Mouse (Mus musculus) liver (tissue): ENCODE results near the gene Nipsnap2.
"Not testable (repeated sequence)": the region's sequence is repeated elsewhere in the genome, so short reads cannot be mapped to it uniquely, and the experiment has no call there.

ENCODE experiments used
- DNase-seq: peaks from one replicate; pipeline ENCODE4 v3.0.0-alpha.2; 2020; ENCODE audit warnings: mixed read lengths

Nipsnap2 gene

DNA sequence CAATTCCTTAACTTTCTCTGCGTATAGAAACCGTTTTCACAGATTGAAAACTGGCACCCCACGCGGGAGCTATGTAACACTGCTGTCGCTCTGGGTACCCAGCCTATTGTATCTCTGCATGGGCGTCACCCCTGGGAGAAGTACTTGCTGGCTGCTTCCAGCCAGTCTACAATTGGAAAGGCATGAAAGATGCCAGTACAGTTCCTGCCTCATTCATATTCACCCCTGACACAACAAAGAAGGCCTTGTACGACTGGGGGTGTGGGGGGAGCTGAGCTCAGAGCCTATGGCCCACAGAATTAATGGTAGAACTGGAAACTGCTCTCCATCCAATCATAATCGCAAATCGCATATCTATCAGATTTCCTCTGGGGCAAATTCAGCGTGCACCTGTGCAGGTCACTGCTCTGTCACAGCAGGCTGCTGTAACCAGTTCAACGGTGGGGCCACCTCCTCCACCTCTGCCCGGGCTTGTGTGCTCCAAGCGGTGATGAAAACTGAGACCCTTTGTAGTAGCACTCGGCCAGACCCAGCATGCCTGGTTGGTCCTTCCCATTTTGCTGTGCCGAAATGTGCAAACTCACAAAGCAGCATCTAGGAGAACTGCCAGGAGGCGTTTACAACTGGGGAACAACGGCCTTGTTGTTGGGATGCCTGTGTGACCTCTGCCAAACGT lies 37.1 kb downstream of the Nipsnap2 start:
- no peak for DNase-seq

- DNase-seq = no peak
Observed at GRCm38 (mm10) chr5:129770443-129771355, 45.8 kb downstream of the Nipsnap2 start.

DNA sequence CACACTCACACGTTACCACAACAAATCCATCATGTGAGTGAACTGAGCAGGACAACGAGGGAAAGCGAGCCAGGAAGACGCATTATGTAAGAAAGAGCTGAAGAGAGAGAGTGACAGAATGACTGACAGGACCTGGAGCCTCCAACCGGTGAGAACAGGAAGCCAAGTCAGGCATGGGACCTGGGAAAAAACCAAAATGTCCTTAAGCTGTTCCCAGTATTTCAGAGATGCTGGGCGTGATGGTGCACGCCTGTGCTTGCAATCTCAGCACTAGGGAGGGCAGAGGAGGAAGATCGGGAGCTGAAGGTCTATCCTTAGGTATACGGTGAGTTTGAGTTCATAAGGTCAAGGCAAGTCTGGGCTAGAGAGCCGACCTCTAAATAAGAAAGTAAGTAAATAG lies 47.6 kb downstream of the Nipsnap2 start:
- no peak for DNase-seq

GRCm38 (mm10) chr5:129773330-129773729 lies 48.5 kb downstream of the Nipsnap2 start:
- not testable (repeated sequence) for DNase-seq

GRCm38 (mm10) chr5:129774661-129775060 lies 49.8 kb downstream of the Nipsnap2 start:
- DNase-seq = no peak

DNA sequence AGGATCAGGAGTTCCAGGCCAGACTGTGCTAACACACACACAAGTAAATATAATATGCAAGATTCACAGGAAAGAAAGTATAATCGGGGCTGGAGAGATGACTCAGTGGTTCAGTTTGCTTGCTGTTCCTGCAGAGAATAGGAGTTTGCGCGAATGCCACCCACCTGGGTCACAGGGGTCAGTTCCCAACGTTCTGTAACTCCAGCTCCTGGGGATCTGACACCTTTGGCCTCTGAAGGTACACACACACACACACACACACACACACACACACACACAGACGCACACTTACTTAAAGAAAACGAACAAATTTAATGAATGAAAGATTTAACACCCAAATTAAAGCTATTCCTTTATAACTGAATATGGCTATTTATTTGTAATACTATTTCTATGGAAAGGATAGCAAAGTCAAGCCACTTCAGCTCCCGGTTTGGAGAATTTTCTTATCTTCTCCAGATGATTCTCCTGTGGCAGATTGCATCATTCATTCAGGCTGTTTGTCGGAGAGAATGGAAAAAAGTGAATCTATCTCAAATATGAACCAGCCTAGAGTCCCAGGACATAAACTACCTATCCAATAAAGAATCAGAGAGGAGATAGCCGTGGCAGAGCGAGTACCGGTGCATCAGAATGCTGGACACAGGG lies 53.6 kb downstream of the Nipsnap2 start:
- DNase-seq = peak; percentile 30

DNA sequence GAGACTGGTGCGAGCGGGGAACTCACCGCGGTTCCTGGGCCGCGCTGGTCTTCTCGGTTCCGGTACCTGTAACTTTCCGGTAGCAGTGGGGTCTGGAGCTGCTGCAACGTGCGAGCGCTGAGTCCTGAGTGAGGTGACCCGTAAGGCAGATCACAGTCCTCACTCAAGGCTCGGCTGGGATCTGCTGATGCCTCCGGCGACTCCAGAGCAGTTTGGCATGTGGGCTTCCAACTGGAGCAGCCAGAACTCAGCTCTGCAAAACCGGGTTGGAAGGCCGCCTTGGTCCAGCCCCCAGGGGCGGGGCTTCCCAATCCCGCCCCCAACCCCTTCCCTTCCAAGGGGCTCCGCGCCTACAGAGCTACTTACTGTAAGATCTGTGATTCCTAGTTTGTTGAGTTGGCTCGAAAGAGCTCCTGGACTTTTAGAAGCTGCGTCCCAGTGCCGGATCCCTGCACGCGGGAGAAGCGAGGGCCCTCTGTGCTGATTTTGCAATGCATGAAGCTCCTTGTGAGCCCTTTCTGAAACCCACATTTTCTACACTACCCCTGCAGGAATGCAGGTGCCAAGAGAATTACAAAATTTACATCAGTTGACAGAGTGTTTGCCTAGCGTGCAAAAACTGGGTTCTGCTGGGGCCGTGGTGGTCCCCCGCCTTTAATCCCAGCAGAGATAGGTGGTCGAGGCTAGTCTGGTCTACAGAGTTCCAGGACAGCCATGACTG lies 54.3 kb downstream of the Nipsnap2 start:
- DNase-seq = peak; percentile 85

- no peak for DNase-seq
Observed at GRCm38 (mm10) chr5:129780131-129780530, 55.3 kb downstream of the Nipsnap2 start.

DNA sequence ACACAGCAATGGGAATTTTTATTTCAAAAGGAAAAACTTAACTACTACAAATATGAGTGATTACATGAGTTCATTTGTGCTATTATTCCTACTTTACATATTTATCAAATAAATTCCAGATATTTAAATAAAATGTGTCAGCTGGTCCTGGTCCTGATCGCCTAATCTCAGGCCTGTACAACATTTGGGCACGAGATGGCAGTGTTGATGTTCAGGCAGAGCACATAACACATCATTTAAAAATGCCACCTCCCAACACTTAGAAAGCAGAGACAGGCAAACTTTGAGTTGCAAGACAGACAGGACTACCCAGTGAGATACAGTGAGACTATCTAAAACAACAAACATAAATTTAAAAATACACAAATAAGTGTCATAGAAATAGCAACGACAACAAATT lies 57.3 kb downstream of the Nipsnap2 start:
- DNase-seq = no peak

GRCm38 (mm10) chr5:129785235-129785870 lies 60.5 kb downstream of the Nipsnap2 start:
- no peak for DNase-seq

- no peak for DNase-seq
Observed at GRCm38 (mm10) chr5:129786161-129786560, 61.3 kb downstream of the Nipsnap2 start.

DNA sequence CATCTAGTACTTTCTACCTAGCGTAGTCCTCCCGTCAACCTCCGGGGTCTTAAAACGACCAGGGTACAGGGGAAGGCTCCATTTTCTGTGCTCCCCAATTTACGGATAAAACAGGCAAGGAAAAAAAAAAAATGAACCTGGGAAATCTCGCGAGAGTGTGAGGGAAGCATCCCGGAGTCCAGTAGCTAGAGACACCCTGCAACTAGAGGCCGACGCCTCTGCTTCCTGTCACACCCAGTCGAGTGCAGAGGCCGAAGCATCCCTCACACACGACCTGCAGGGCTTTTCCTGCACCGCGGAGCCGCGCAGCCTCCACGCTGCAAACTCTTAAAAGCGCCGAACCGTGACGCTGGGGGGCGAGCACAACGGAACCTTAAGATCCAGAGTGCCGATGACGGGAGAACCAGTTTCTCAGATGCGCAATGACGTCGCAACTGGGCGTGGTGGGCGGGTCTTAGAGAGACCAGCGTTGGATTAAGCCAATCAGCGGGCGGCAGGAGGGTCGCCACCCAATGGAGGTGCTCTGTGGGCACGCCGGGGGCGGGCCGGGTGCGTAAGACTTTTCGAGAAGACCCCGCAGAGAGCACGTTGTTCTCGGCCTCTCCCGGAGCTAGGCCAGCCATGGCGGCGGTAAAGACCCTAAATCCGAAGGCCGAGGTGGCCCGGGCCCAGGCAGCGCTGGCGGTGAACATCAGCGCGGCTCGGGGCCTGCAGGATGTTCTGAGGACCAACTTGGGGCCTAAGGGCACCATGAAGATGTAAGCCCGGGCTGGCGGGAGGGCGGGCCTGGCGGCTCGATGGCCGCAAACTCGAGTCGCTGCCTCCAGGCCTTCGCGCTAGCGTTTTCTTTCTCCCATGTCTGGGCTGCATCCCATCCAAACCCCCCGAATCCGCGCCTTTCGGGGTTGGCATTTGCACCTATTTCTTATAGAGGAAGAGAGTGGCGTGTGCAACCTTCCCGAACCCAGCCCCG lies 62.2 kb downstream of the Nipsnap2 start, which contains the start of gene Psph:
Psph (minus strand) TSS at position 632 of the 973 bp plus-strand sequence.
- DNase-seq = peak; percentile 99

GRCm38 (mm10) chr5:129787818-129788593 lies 63.1 kb downstream of the Nipsnap2 start:
- DNase-seq = no peak

DNA sequence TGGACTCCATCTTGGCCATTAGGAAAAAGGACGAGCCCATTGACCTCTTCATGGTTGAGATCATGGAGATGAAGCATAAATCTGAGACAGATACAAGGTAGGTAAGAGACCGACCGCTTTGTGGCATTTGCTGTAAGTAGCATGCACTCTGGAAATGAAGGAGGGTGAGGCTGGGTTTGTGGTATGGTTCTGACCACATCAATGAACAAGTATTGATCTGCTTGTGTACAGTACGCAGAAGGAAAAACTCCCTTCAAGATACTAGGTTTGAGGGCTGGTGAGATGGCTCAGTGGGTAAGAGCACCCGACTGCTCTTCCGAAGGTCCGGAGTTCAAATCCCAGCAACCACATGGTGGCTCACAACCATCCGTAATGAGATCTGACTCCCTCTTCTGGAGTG lies 65.7 kb downstream of the Nipsnap2 start:
- DNase-seq = not testable (repeated sequence)
